Mouse (Mus musculus) erythroid progenitor cell, adult 5-6 weeks (primary cell): ENCODE measurements around the gene Ppl. TPM values are rescaled to one million over a fixed set of nuclear protein-coding genes. Genes with fewer than 3 reads are reported as not detected.

Source experiments
- ATAC-seq: replicated peaks from 2 replicates; pipeline ENCODE4 v1.8.0; 2016; ENCODE audit warnings: moderate number of reproducible peaks, mild to moderate bottlenecking, moderate TSS enrichment, inconsistent platforms; ENCODE audit not compliant: poor library complexity, low FRiP score, severe bottlenecking
- total RNA-seq, 2 experiments: library from RNA; stranded (forward) in 1 of 2; stranded (reverse) in 1 of 2; fragments of 150-400 nt in 1 of 2; fragments of 186-747, 209-891 nt in 1 of 2; gene quantifications; 2 replicates each; pipeline versions ENCODE4 v1.2.3 to v1.2.4; 2015 to 2017; ENCODE audit warnings: low replicate concordance in 2 of 2

Ppl gene
- total RNA-seq, 2 experiments from 2014 or later: not detected

GRCm38 (mm10) chr16:5050251-5051110 lies 81.7 kb downstream of the Ppl start:
- peak; percentile 67 for ATAC-seq

GRCm38 (mm10) chr16:5049774-5050234 lies 82.4 kb downstream of the Ppl start, which contains the start of the genes Glyr1 and Ubn1:
Gene Glyr1, minus strand, starts transcription at chr16:5049863.
Gene Ubn1, plus strand, starts transcription at chr16:5050057.
- ATAC-seq: peak; percentile 95

GRCm38 (mm10) chr16:5049182-5049773 lies 82.9 kb downstream of the Ppl start:
- ATAC-seq: peak; percentile 62

GRCm38 (mm10) chr16:5045322-5045721 lies 86.9 kb downstream of the Ppl start:
- ATAC-seq: no peak

- no peak for ATAC-seq
These were observed 95.5 kb downstream of the Ppl start for GRCm38 (mm10) chr16:5036649-5037234.

Other genes starting within 250 kb of the Ppl start
- gene Mgrn1, start 246.2 kb downstream of the Ppl start, total RNA-seq (2015; ENCODE audit: low replicate concordance): 8.6 and 10.5 TPM in 2 replicates
- gene Mgrn1, start 246.2 kb downstream of the Ppl start, total RNA-seq (2017; ENCODE audit: low replicate concordance): 0.38 and 2.2 TPM in 2 replicates
- gene Nudt16l1, start 193.7 kb downstream of the Ppl start, total RNA-seq (2015; ENCODE audit: low replicate concordance): 4.2 and 9.4 TPM in 2 replicates
- gene Nudt16l1, start 193.7 kb downstream of the Ppl start, total RNA-seq (2017; ENCODE audit: low replicate concordance): 0.53 and 5.8 TPM in 2 replicates
- 13.0 and 20.9 TPM in 2 replicates for gene Anks3, start 168.2 kb downstream of the Ppl start, total RNA-seq (2015; ENCODE audit: low replicate concordance)
- 15.3 and 28.9 TPM in 2 replicates for gene Anks3, start 168.2 kb downstream of the Ppl start, total RNA-seq (2017; ENCODE audit: low replicate concordance)
- not detected in 2 replicates for gene Sept12, start 134.6 kb downstream of the Ppl start, total RNA-seq (2015; ENCODE audit: low replicate concordance)
- gene Sept12, start 134.6 kb downstream of the Ppl start, total RNA-seq (2017; ENCODE audit: low replicate concordance): 0.39 TPM in 1 of 2 replicates, not detected in the other
- not detected in 2 replicates for gene Smim22, start 125.1 kb downstream of the Ppl start, total RNA-seq (2015; ENCODE audit: low replicate concordance)
- not detected in 2 replicates for gene Smim22, start 125.1 kb downstream of the Ppl start, total RNA-seq (2017; ENCODE audit: low replicate concordance)
- gene Rogdi, start 118.9 kb downstream of the Ppl start, total RNA-seq (2015; ENCODE audit: low replicate concordance): 13.0 and 19.7 TPM in 2 replicates
- 4.9 and 10.9 TPM in 2 replicates for gene Rogdi, start 118.9 kb downstream of the Ppl start, total RNA-seq (2017; ENCODE audit: low replicate concordance)
- gene Glyr1, start 82.6 kb downstream of the Ppl start, total RNA-seq (2015; ENCODE audit: low replicate concordance): 28.8 and 47.8 TPM in 2 replicates
- 45.9 and 49.9 TPM in 2 replicates for gene Glyr1, start 82.6 kb downstream of the Ppl start, total RNA-seq (2017; ENCODE audit: low replicate concordance)
- 28.1 and 41.8 TPM in 2 replicates for gene Ubn1, start 82.4 kb downstream of the Ppl start, total RNA-seq (2015; ENCODE audit: low replicate concordance)
- gene Ubn1, start 82.4 kb downstream of the Ppl start, total RNA-seq (2017; ENCODE audit: low replicate concordance): 50.9 and 75.1 TPM in 2 replicates
- not detected in 2 replicates for gene Sec14l5, start 14.7 kb upstream of the Ppl start, total RNA-seq (2015; ENCODE audit: low replicate concordance)
- gene Sec14l5, start 14.7 kb upstream of the Ppl start, total RNA-seq (2017; ENCODE audit: low replicate concordance): not detected in 2 replicates
- gene Nagpa, start 71.6 kb upstream of the Ppl start, total RNA-seq (2015; ENCODE audit: low replicate concordance): 4.2 and 25.2 TPM in 2 replicates
- 1.7 and 5.7 TPM in 2 replicates for gene Nagpa, start 71.6 kb upstream of the Ppl start, total RNA-seq (2017; ENCODE audit: low replicate concordance)
- gene AU021092, start 89.9 kb upstream of the Ppl start, total RNA-seq (2015; ENCODE audit: low replicate concordance): not detected in 2 replicates
- not detected in 2 replicates for gene AU021092, start 89.9 kb upstream of the Ppl start, total RNA-seq (2017; ENCODE audit: low replicate concordance)
- gene Alg1, start 101.2 kb upstream of the Ppl start, total RNA-seq (2015; ENCODE audit: low replicate concordance): 9.7 and 14.7 TPM in 2 replicates
- gene Alg1, start 101.2 kb upstream of the Ppl start, total RNA-seq (2017; ENCODE audit: low replicate concordance): 0.83 and 8.2 TPM in 2 replicates
- 3.6 and 4.2 TPM in 2 replicates for gene Eef2kmt, start 123.6 kb upstream of the Ppl start, total RNA-seq (2015; ENCODE audit: low replicate concordance)
- gene Eef2kmt, start 123.6 kb upstream of the Ppl start, total RNA-seq (2017; ENCODE audit: low replicate concordance): 1.2 TPM in 1 of 2 replicates, not detected in the other